Mouse (Mus musculus) ovary, adult 18-20 months (tissue): ENCODE measurements around the gene Morc1.
A peak's percentile ranks its signal among the peaks of the same experiment; 100 is the strongest.

ENCODE experiments used
- DNase-seq: peaks from one replicate; pipeline ENCODE4 v3.0.0; 2022; ENCODE audit warnings: low spot score, mixed read lengths

Gene Morc1

DNA sequence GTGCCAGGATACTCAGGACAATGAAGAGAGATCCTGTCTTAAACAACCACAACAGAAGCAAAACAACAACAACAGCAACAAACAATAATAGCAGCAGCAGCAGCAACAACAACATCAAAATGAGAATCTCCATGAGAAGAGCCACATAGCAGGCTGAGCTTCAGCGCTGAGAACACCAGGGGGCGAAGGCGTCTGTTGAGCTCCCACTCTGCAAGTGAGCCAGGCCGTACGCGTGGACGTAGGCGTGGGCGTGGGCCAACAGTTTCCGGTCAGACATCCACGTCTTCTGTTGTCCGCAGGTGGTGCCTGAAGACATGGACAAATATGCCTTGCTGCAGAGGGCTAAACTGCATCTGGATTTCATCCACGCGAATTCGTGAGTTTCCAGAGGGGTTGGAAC lies at the start of gene Morc1:
Gene Morc1 (plus strand): TSS at position 211 of the 400 bp plus-strand sequence.
- DNase-seq = no peak

DNA sequence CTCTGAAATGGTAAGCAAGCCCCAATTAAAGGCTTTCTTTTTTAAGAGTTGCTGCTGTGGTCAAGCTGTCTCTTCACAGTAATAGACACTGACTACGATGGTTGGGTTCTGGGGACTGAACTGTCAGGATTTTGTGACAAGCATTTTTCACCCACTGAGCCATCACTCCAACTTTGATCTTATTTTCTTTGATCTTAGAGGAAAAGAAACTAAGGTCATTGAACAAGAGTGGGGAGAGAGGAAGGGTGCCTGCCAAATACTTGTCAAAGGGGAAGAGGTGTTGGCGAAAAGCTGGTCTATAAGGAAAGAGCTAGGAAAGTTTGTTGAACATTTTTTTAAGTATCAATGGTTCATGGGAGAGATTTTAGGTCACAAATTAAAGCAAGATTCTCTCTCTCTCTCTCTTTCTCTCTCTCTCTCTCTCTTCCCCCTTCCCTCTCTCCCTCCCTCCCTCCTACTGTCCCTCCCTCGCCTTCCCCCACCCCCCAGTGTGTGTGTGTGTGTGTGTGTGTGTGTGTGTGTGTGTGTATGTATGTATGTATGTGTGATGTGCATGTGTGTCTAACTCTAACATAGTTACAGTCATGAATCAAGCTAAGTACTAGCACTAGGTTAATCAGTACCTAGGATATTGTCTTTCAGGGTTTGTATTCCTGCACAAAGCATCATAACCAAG lies 47.3 kb upstream of the Morc1 start:
- DNase-seq = no peak

DNA sequence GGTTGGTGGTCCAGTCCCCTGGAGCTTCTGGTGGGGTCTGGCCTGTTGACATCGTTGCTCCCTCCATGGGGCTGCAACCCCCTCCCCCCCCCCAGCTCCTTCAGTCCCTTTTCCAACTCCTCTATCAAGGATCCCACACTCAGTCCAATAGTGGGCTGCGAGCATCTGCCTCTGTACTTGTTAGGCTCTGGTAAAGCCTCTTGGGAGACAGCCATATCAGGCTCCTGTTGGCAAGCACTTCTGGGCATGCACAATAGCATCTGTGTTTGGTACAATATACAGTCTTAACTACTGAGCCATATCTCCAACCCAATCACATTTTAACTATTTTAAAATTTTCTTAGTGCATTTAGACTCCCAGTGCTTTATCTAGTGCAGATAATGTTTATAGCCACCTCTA lies 44.1 kb upstream of the Morc1 start:
- no peak for DNase-seq

DNA sequence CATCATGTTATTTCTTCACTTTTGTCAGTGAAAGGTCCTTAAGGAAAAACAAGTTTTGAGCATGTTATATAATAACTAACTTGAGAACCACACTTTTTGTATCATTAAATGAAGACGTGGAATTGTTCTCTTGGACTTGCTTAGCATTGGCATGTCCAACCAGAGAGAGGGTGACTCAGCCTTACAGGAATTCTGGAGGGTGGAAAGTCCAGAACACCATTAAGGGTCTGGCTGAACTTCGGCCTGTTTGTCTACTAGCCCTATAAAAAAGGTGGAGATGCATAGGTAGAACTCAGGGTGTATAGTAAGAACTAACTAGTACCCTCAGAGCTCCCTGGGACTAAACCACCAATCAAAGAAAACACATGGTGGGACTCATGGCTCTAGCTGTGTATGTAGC lies 35.8 kb upstream of the Morc1 start:
- no peak for DNase-seq

DNA sequence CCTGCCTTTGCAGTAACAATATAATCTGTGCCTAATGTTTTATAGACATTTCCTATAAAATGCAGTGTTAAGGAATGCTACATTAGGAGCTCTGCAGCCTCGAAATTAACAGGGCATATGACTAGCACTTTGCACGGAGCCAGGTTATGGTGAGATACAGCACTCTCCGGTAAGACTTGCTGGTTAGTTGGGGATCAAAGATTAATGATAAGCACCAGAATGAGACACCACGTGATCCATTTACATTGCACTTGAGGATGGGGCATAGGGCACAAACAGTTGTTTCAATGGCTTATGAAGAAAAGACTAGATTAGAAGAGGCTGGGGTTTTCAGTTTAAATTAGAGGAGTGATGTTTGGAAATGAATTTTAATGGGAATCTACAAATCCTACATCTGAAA lies 28.1 kb upstream of the Morc1 start:
- no peak for DNase-seq

DNA sequence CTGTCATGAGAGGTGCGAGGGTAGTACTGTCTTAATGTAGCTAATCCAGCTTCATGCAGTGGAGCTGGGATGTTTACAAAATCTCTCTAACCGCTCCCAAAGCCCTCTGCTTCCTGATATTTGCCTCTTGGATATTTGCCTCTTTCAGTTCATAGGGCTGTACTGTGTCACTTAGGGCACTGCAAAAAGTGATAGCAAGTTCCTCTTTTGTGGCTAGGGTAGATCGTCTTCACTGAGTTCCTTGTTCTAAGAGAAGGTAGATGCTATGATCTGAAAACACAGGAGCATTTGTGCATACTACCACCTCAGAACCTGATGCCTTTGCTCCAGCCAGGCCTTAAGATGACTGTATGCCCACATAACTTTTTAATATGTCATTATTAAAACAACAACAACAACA lies 27.6 kb upstream of the Morc1 start:
- no peak for DNase-seq

DNA sequence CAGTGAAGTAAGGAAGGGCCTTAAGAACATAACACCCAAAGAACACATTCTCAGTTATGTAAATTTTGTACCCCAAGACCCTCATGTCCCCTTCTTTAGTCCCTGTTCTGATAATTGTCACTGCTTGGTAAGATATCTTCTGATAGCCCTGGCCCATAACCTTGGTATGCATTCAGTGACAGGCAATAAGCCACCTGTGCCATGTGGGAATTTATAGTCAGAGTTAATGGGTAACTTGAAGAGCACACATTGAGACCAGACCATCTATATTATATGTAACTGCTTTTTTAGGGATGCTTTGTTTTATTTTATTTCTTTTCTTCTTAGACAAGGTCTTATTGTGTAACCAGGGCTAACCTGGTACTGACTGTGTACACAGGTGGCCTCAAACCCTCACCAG lies 27.0 kb upstream of the Morc1 start:
- DNase-seq = no peak

DNA sequence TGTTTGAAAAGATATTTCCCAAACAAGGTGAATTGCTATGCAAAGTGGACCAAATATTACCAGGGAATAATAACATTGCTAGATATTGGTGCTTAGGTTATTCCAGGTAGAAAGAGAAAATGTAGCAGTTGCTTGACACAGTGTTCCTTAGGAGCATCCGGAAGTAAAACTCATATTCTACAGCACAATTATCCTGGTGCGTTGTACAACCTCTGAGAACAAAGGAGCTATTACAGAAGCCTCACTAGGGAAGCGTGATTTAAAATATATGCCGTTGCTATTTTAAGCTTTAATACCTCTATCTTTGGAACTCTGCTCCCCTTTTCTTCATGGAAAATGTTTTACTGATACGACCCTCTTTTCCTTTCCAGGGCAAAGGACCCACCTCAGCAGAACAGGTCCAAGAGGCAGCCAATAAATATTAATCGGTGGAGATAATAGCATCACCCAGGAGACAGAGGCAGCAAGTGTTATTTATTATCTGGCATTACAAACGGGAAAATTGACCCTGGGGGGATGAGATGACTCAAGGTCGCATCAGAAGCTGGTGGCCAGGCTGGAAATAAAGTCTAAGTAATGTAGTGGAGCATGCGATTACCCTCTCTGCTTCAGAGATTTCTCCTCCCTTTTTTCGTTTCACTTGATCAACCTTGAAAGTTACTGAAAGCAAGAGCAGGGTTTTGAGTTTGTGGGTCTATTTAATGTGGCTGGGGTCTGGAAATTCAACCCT lies 25.2 kb upstream of the Morc1 start:
- DNase-seq = peak; percentile 4

DNA sequence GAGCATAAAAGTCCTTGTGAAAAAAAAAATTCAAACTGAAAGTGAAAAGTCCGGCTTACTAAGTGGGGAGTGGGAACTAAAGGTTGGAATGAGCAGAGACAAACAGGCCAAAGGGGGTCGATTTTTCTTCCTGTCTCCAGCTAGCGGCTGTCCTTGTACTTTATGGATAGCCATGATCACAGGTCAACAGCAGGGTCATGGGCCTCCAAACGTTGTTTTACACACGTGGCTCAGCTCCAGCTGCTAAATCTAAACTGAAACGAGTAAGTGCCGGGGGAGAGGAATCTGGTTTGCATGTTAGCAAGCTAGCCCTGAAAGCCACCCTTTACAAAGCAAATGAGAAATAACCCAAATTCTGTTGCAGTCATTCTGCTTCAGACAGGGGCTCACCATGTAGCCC lies 21.5 kb upstream of the Morc1 start:
- peak; percentile 4 for DNase-seq

DNA sequence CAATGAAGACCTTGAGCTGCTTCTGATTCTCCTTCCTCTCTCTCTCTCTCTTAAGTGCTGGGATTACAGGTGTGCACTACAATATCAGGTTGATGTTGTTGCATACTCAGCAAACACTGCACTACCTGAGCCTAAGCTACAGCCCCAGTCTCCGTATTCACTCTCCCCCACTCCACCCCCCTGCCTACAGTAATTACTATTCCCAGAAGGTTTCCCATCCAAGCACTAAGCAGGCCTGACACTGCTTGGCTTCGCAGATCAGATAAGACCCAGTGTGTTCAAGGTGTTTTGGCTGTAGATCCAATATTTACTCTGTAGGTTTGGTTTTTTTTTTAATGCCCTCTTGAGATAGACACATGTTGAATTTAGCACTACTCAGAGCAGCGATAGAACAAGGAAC lies 20.9 kb upstream of the Morc1 start:
- no peak for DNase-seq

DNA sequence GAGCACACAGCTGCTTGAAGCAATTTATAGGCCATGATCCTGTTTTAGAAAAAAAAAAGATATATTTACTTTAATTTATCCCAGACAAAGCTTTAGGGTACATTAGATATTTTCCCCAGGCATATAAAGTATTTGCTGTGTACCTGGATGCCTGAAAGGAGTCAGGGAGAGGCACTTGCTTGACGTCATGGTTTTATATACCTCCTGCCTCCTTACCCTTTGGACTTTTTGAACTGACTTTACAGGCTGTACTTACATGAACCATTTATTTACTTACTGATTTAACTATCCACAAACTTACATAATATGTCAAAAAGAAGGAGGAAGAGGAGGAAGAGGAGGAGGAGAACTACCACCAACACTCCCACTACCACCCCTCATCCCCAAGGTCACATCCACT lies 18.8 kb upstream of the Morc1 start, which contains the start of gene Gm5485:
Gene Gm5485 (minus strand): TSS at position 171 of the 400 bp plus-strand sequence.
- DNase-seq = no peak

DNA sequence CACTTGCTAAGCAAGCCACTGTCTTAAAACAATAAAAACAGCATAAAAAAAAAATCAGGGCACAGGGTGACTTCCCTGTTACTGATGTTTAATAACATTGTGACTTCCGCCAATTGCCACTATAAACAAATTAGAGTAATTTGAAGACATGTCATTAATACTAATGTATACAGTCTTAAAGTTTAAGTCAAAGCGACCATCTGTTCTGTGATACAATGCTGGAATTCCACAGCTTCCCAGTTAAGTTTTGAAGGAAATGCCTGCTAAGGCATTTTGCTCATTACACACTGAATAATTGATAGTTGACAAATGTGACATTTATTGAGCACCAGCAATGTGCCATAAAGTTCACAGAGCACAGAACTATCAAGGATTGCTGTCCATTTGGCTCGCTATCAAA lies 12.5 kb upstream of the Morc1 start:
- DNase-seq = no peak

DNA sequence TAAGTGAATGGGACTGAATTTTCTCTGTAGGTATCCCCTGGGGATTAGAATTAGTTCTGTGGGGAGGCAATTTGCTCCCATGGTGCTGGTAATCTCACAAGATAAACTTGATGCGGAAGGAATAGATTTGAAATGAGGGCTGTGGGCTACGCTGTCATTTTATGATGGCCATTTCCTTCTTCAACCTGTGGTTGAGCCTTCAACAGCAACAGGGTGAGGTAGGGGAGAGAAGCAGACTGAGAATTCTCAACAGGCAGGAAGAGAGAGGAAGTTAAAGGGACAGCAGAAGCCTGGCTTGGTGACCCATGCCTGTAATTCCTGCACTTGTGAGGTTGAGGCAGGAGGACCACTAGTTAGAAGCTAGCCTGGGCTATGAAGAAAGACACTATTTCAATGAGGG lies 12.0 kb upstream of the Morc1 start:
- no peak for DNase-seq

DNA sequence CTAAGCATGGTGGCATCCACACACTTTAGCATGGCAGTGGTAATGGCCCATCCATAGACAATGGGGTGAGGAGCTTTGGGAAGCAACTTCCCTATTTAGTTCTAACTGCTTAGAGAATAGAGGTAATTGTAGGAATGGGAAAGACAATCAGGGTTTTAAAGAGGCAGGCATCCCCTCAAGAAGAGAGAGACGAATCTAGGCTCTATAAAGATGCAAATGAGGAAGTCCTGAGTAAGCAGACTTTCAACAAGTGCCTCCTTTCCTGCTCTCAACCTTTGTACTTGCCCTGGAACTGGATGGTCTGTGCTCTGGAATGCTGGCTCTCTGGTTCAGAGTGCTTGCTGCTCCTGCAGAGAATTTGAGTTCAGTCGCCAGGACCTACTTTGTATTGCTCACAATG lies 8.5 kb upstream of the Morc1 start:
- DNase-seq = no peak

DNA sequence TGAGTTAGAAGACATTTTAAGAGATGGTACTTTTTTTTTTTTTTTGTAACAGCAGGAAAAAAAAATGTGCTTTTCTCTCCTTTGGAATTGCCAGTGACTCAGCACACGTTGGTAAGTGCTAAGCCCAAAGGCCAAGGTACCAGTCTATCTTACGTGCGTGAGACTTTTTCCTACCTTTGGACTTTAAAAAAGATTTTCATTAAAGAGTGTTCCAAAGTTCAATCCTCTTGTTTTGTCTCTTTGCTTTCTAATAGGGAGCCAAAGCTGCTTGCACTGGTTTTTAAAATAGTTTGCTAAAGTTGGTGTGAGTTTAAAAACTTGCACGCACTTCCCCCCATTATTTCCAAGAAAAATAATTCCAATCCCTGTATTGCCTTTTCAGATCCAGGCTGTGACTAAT lies 7.0 kb upstream of the Morc1 start:
- no peak for DNase-seq

DNA sequence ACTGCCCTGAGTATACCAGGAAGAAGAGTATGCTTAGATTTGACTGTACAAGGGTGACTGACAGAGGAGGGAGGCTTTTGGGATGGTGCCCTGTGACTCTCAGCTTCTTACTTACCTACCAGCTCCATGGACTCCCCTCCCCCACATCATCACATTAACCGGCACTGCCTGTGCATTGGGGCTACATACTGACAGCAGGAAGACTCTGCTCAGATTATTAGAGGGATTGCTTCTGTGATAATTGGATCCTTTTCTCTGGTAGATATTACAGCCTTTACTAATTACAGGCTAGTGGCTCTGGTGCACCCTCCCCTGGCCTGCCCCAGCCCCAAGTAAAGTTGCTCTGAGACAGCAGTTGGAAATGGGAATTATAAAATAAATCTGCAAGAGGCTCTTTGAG lies 1.6 kb upstream of the Morc1 start:
- DNase-seq = no peak

DNA sequence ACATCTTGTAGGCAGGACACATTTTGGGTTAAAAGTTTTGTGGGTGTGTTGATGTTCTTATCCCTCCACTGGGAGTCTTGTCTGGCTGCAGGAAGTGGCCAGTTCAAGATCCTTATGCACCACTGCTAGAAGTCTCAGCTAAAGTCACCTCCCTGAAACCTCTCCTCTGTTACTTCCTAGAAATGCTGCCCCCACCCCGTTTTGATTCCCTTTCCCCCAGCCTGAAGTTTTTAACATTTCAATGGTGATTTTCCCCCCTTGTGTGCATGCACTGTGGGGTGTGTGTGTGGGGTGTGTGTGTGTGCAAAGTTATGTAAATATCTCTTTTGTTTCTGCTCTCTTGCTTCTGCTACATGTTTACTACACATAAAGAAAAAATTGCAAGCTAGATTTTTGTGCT lies 4.4 kb downstream of the Morc1 start:
- DNase-seq = no peak

DNA sequence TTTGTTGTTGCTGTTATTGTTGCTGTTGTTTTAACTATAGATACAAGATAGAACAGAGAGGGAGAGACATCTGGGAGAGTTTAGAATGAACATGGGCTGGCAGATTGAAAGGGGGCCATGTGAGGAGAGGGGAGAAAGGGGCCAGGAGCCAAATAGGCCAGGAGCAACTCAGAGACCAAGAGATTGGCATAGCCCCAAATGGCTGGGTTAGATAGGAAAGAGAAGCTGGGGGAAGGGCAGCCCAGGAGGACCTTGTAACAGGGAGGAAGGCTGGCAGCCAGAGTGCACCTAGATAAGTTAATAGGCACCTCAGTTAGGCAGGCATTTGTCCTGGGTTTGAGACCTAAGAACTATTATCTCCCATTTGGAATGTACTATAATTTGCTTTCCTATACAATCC lies 6.4 kb downstream of the Morc1 start:
- DNase-seq = no peak

DNA sequence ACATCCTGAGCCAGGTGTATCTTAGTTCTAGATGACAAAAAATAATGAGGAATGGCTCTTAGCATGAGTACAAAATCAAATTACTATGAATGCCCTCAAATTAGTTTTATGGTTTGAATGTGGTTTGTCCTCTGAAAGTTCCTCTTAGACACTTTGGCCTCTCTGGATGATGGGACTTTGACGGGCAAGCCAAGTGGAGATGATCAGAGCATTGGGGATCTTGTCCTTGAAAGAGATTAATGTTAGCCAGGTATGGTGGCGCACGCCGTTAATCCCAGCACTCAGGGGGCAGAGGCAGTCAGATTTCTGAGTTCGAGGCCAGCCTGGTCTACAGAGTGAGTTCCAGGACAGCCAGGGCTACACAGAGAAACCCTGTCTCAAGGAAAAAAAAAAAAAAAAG lies 13.6 kb downstream of the Morc1 start:
- no peak for DNase-seq

DNA sequence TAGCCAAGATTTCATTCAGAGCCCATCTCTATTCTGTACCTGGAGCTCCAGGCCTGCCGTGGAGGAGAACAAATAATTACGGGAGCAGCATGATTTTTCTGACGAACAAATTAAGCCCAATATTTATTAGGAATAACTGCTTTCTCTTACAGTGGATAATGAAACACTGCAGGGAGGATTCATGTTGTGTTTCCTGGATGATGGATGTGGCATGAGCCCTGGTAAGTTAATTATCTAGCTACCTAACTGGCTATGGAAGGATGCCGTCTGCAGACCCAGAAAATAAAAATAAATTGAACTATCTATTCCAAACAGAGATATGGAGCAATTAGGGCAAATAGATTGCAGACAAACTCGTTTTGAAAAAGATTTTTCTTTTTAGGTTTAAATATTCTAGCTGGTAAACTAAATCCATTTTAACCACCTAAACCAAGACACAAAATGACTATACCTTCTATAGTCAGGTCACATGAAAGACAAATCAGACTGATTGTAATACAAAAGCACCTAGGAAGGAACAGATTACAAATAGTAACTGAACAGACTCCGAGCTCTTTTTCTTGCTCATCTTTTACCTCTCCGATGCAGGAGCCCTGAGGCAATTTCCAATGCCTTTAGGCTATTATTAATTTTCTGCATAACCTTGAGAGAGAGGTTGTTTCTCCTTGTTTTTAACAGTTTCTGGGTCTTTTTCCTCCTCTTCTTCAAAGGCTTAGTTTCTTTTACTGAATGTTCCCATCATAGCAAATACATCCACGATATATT lies 15.3 kb downstream of the Morc1 start:
- no peak for DNase-seq

DNA sequence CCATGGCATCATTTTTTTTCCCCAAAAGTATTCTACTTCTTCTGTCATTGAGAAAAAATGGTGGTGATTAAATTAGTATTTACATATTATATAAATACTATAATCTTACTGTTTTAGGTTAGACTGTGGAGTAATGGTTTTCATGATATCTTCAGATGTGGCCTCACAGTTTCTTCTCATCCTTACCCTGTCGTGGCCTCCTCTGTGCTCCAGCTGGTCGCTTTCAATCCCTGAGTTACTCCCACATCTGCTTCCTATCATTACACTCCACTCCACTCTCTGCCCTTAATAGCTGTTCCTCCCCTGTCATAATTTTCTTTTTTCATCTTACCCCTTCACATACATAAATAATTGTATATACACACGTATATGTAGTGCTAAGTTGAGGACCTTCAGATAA lies 22.2 kb downstream of the Morc1 start:
- DNase-seq = no peak

DNA sequence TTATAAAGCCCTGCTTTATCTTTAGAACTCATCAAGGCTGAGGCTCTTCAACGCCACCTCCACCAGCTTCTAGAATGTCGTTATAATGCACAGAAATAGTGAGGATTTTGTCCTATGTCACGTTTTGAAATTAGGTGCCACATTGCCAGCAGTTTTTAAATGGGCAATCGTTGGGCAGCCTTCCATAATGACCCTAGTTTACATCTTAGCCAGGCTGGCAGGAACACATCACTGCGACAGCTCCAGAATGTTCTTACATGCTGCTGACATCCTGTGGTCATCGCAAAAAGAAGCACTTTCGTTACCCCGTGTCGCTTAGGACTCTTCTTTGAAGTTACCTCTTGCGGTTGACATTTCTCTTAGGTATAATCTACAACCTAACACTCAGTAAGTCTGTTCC lies 42.4 kb downstream of the Morc1 start:
- DNase-seq = no peak
